Mouse (Mus musculus) thymus, postnatal 4 days (tissue): ENCODE measurements around the gene Myo19.
"Not testable (repeated sequence)": the region's sequence is repeated elsewhere in the genome, so short reads cannot be mapped to it uniquely, and the experiment has no call there.

Source experiments
- DNase-seq: peaks from one replicate; pipeline ENCODE4 v3.0.0; 2021

Myo19 gene

DNA sequence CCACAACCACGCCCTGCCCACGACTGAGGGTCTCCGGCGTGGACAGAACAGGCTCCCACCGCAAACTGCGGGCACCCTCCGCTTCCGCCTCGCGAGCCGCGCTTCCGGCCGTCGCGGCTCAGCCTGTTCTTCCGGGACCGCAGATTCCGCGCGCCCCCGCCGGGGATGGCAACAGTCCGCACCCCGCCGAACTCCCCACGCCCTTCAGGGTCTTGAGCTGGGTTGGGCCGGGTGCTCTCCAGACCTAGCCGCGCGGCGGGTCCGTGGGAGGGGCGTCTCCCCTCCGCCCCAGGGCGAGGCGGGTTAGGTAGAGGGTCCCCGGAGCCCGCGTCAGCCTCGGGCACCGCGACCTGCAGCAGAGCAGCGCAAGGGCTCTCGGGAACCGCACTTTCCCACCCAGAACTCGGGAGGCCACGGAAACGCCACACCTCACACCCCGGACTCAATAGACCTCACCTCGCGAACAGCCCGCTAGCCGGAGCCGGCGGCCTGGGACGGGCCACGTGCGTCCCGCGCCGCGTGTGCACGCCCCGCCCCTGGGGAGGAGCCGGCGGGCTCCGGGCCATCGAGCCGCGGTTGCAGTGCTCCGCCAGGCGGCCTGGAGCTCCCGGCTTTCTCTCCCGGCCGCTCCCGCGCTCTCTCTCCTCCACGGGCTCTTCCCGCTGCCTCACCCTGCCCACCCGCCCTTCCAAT lies at the start of gene Myo19, which contains the start of gene Pigw:
Myo19 (plus strand) TSS at position 377 of the 693 bp plus-strand sequence.
Pigw (minus strand) TSS at position 514 of the 693 bp plus-strand sequence.
- peak; percentile 87 for DNase-seq

DNA sequence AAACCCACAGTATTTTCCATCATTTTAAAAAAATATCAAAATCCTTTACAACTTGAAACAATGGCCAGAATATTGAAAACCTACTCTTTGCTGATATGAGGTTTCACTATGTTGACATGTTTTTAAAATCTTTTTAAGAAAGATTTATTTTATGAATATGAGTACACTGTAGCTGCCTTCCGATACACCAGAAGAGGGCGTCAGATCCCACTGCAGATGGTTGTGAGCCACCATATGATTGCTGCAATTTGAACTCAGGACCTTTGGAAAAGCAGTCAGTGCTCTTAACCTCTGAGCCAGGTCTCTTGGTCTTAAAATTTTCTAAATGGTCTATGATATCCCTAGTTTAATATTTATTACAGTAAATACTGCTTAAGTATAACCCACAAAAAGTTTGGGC lies 40.6 kb upstream of the Myo19 start:
- DNase-seq = no peak

DNA sequence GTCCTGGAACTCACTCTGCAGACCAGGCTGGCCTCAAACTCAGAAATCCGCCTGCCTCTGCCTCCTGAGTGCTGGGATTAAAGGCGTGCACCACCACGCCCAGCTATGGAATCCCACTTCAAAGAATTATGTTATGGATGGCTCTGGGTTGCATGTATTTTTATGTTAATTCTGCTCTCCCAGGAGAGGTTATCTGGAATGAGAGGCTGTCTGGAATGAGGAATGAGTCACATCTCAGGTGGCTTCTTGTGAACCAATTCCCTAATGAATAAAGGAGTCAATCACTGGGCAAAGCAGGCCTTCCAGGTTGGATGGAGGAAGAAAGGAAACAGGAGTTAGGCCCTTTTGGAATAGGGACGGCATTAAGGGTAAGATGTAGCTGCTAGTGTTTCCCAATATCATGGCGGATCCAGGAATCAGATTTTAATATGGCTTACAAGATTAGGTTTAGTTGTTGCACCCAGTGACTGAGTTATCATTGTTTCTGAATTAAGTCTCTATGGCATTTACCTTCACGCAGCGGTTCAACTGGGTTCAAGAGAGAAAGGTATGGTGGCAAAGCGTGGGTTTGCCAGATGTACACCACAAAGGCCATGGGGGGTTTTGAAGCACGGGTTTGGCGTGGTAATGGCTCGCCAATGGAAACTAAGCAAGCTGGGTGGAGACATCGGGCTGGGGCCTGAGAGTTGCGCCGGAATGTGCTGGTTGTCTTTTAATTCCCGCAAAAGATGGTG lies 33.0 kb upstream of the Myo19 start:
- DNase-seq = no peak

DNA sequence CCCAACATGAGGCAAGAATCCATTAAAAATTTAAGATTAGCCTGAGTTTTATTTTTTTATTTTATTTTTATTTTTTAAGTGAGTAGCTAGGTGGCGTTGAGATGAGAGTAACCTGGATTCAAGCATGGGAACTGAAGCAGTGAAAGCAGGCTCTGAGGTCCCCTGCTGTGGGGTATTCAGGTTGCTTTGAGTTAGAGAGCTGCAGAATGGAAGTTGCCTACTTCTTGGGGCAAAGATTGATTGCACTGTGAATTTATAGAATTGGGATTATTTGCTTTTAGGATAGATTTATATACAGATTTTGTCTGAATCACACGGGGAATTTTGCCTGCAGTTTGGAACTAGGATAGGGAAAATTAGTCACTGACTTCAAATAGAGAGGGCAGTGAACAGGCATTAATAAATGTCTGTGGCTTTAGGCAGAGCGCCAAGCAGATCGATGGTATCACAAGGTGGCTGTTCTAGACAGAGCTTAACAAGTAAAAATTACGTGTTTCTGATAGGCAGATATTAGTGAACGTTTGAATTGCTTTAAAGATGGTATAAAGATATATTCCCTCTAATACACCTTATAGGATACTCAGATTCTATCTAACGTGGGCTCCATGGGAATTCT lies 32.4 kb upstream of the Myo19 start:
- no peak for DNase-seq

DNA sequence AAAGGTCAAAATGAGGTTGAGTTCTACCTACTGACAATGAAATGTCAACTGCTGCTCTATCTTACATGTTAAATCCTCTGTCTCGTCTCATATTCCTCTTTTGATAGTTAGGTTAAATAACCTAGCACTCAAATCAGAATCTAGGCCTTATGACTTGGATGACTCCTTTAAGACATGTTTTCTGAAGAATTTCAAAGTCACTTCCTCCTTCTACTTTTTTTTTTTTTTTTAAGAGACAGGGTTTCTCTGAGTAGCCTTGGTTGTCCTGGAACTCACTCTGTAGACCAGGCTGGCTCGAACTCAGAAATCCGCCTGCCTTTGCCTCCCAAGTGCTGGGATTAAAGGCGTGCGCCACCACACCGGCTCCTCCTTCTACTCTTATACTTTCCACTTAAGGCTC lies 24.7 kb upstream of the Myo19 start:
- DNase-seq = no peak

DNA sequence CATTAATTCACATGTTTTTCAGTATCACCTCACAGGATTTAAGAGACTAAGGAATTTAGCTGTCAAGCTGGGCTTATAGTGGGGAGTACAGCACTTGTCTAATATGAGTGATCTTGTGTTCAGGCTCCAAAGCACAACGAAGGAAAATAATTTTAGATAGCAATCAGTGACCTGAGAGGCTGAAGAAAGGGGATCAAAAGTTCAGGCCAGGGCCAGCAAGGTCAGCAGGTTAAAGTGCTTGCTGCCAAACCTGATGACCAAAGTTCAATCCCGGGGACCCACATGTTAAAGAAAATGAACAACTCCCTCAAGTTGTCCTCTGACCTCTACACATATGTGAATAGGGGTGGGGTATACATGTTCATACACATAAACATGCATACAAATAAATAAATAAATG lies 14.7 kb upstream of the Myo19 start:
- no peak for DNase-seq

DNA sequence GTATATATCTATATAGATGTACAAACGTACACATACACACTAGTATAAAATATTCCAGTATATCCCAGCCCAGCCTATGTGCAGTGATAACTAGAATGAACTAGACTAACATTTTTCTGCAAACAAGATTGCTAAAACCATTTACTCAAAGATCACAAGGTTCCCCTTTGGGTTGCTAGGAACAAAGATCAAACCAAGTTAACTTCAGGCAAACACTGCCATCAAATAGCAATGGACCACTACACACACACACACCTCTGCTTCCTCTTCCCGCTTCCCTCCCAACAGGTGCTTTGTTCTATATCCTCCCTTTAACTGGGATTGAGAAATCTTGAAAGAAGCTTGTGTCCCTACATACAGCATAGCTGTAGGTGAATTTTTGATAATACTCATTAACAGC lies 12.4 kb upstream of the Myo19 start:
- no peak for DNase-seq

DNA sequence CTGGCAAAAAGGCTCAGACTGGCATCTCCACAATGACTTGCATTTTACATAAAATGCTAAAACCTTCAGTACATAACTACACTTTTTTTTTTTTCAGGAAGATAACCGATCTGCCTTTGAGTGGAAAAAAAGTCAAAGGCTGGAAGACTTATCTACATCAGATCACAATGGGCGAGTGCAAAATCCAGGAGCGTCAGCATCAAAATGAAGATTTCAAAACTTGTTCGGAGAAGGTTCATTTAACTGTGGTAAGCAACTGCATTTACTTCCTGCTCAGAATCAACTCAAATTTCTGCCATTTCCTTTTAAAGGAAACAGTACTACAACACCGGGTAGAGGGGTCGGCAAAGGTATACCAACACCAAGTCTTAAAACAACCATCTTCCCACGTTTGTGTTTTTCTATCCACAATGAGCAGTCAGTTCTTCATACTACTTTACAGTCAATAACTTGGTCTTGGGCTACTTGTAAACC lies 11.1 kb upstream of the Myo19 start:
- no peak for DNase-seq

DNA sequence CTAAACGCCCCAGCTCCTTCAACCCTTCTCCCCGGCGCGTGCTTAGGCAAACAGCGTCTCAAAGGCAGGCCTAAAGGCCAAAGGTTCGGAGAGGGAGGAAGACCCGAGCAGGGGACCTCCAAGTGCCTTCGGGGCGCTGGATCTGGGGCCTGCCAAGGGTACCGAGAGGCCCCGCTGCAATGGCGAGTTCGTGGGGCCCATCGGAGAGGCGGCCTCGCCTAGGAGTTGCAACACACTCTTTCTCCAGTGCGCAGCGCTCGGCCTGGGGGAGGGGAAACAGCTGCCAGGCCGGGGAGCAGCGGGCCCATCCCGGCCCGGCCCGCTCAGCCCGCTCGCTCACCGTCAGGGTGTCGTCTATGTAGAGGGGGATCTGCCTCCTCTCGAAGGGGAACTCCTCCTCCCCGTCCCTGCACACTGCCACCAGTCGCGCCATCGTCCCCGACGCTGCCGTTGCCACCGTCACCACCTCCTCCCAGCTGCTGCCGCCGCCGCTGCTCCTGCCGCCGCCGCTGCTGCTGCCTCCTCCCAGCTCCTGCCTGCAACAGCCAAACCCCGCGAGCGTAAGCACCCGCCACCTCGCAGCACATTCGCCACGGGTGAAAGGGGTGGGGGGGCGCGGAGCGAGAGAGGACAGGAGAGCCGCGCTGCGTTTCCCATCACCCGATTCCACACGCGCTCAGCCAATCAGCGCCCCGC lies 10.3 kb upstream of the Myo19 start:
- DNase-seq = peak; percentile 95

DNA sequence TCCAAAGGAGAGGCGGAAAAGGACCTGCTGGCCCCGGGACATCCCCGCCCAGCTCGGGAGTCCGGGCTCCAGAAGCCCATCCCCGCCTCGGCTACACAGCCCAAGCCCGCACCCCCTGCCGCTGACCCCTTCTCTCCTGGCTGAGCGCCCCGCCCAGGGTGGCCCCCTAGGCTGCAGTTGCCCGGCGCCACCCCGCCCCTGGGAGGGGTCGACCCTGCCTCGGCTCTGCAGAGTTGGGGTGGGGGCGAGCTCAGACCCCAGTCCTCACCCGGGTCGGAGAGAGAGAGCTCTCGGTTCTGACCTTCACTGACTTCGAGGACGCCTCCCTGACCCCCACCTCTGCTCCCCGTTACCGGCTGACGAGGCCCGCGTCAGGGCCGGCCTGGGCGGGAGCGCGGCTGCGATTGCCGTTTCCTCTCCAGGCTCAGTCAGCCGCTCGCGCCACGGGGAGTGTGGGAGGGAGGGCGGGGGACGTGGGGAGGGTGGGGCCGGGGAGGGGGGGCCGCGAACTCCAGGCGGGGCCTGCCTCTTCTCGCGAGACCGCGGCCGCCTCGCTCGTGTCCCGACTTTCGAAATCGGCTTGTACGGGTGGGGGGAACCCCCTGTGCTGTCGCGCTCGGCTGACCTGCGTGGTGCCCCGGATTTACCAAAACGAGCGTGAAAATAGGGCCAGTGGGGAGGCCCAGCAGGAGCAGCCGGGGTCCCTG lies 9.5 kb upstream of the Myo19 start, which contains the start of gene Ggnbp2:
Ggnbp2 (minus strand) TSS at position 481 of the 707 bp plus-strand sequence.
- peak; percentile 96 for DNase-seq

DNA sequence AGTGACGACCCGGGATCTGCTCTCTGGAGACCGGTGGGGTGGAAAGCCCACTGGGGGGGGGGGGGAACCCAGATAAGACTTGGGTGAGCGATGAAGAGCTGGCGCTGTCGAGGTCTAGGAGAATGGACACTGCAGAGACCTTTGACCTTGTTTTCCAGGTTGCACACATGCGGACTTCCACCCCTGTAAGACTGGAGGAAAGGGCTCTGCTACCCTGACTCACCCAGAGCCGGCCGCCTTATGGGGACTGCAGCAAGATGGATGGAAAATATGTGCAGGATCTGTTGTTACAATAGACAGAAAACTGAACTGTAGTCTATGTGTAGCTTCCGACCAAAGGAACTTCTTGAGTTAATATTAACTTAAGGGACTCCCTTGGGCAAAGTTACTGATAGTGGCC lies 8.9 kb upstream of the Myo19 start:
- no peak for DNase-seq

DNA sequence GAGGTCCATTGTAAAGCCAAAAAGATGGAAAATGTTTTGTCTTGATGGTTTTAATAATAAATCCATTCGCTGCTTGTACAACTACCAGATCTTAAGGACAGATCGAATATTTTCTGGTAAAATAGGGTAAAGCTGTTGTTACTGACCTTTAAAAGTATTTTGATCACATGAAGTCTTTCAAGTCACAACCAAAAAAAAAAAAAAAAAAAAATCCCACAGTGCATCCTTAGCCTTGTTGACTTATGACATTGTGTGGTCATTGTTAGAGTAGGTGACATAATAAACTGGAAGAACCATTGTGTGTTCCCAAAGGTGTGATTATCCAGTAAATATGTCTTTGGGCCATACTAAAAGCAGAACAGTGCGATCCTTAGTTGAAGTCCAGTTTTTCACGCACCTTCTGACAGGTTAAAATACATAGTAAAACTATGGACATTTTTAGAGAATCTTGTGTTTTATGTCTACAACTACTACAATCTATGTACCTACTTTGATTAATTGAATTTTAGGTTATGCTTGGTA lies 8.3 kb upstream of the Myo19 start:
- DNase-seq = no peak

DNA sequence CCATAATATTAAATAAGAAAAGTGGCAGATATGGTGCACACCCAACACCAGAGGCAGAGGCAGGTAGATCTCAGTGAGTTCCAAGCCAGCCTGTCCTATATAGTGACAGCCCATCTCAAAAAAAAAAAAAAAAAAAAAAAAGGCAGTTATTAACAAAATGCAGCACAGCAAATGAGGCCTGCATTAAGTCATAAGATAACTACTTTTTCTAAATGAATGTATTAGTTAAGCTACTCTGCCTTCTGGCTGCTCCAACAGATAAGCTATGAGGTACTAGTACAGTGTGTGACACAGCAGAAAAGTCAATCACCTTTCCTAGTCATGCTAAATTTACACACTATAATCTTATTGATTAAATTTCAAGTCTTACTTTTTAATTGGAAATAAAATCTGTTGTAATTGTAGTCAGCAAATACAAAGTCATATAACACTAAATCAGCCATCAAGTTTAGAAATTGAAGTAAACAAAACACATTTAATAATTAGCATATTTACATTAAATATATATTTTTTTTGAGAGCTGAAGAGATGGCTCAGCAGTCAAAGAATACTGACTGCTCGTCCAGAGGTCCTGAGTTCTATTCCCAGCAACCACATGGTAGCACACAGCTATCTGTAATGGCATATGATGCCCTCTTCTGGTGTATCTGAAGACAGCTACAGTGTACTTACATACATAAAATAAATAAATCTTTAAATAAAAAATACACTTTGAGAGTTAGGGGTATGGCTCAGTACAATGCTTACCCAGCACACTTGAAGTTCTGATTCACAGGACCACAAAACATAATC lies 6.7 kb upstream of the Myo19 start:
- DNase-seq = no peak

DNA sequence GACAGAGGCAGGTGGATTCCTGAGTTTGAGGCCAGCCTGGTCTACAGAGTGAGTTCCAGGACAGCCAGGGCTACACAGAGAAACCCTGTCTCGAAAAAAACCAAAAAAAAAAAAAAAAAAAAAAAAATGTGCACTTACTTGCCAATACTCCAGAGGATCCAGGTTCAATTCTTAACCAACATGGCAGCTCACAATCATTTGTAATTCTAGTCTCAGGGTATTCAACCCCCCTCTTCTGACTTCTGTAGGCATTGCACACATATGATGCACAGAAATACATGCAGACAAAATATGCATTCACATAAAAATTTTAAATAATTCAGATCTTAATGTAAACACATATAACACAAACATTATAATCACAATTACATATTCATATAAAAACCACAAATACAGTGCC lies 3.9 kb upstream of the Myo19 start:
- DNase-seq = not testable (repeated sequence)

DNA sequence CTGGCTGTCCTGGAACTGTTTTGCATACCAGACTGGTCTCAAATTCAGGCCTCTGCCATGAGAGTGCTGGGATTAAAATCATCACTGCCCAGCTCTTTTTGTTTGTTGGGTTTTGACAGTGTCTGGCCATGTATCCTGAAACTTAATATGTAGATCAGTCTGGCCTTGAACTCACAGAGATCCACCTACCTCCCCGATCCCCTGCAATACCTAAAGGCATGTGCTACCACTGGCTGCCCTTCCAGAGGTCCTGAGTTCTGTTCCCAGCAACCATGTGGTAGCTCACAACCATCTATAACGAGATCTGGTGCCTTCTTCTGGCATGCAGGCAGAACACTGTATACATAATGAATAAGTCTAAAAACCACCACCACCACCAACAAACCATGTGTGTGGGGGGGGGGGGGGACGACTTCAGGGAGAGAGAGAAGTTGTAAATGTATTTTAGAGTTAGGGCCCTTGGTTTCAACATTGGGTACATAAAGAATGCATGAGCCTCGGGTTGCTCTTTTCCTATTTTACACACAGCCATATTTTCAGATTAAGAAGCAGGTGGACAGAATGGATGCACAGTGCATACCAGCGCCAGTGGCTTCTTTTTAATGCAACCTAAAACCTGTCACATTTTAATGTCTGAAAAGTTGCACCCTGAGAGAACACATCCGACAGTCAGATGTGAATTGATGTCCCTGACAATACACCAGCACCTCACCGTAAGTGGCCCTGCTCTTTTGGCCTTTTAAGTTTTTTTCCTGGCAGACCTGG lies 759 bp upstream of the Myo19 start:
- DNase-seq = no peak

DNA sequence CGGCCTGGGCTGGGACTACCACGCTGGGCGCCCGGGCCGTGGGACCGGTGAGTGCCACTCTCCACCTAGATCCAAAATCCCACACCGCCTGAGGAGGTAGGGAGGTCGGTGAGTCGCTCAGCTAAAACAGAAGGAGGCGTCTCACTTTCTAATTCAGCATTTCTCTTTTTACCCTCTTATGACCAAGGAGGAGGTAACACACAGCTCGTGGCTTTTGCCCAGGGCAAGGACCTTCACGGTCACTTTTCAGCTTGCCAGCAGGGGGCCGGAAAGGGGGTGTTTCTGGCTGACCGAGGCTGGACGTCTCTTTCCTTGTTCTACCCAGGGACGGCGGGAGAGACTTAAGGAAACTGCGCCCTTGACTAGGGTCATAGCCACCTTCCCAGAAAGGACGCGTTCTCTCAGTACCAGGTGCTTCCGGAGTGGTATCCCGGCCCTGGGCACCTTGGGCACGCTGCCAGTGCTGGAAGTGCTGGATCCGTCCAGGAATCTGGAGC lies 565 bp downstream of the Myo19 start:
- peak; percentile 52 for DNase-seq

DNA sequence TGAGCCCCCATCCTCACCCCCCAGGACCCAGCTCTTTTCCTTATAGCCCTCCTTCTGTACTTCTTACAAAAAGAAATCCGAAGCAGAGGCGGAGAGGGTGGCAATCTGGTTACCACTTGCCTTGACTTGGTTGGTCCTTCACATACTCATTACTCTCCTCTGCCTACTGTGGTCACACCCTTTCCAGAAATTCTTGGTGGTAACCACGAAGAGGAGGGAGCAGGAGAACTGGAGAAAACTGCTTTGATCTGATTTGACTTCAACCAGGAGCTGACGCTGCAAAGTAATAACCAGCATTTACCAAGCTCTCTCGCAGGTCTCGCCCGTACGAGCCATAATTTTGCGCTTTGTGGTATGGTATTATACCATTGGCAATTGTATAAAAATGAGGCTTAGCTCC lies 1.0 kb downstream of the Myo19 start:
- no peak for DNase-seq

DNA sequence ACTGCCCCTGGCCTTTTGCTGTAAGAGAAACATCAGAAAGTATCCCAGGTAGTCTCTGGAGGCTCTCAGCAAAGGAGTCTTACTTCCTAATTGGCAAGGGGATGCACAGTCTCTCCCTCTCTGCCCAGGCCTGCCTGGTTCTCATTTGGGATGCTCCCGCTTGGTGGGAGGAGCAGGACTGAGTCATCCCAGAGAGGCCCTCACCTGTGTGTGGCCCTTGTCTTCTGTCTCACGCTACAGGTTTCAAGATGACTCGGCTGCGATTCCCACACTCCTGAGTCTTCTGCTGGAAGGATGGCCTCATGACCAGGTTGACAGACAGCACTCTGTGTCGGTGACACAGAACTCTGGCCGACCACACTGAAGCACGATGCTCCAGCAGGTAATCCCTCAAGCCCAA lies 2.4 kb downstream of the Myo19 start:
- DNase-seq = no peak

DNA sequence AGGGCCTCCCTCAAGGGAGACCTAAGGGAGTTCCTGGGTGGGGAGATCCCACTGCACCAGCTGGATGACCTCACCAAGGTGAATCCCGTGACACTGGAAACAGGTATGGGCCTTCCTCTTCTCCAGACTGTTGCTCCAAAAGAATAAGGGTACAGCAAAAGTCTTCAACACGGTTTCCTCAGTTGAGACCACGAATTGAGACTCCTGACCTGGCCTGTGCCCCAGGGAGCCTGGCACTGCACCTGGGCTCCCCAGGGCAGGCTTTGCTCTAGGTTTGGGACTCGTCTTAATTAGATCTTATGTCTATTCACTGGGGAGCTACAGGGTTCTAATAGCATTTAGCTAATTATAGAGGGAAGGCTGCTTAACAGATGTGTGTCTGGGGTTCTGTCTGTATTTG lies 5.3 kb downstream of the Myo19 start:
- DNase-seq = no peak

DNA sequence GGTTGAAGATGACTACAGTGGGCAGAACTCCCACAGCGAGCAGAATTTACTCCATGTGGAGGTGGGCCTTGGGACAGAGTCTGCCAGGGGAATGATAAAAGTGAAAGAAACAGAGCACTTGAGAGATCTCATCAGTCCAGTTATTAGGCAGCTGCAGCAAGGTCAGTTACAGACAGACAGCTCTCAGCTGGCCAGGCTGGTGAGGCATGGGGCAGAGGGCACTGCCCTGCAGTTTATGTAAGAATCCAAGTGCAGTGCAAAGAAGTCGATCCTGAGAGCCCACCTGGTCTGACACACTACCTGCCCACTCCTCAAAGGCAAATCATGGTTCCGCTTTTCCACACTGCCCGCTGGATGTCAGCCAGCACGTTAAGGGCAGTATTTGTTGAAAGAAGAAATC lies 6.3 kb downstream of the Myo19 start:
- DNase-seq = no peak
